Mouse (Mus musculus) midbrain, postnatal 0 days (tissue): ENCODE data around the gene Vat1l. TPM values are rescaled to one million over a fixed set of nuclear protein-coding genes. Genes with fewer than 3 reads are reported as not detected.

Experiments used
- ATAC-seq: fragments of 200-750 bp; cut with Nextera tagmentation; 2 replicates; pipeline ENCODE4 v1.8.0; 2017; ENCODE audit warnings: moderate number of reproducible peaks, mild to moderate bottlenecking, moderate TSS enrichment, moderate library complexity; ENCODE audit not compliant: low FRiP score
- DNase-seq: peaks from one replicate; pipeline ENCODE4 v3.0.0-alpha.2; 2015; ENCODE audit warnings: low spot score
- H3K27ac ChIP-seq: fragments of 300-500 bp; sonication (generic); 2 replicates; pipeline ENCODE4 v1.5.1; 2014; ENCODE audit warnings: low read depth, mild to moderate bottlenecking, low read length, mixed read lengths
- H3K27me3 ChIP-seq: fragments of 300-500 bp; sonication (generic); 2 replicates; pipeline ENCODE4 v1.6.1; 2014; ENCODE audit warnings: low read length, control low read depth, mixed read lengths; ENCODE audit not compliant: insufficient read depth
- H3K36me3 ChIP-seq: fragments of 300-500 bp; sonication (generic); 2 replicates; pipeline ENCODE4 v1.6.1; 2014; ENCODE audit warnings: low read length, control low read depth, mixed read lengths; ENCODE audit not compliant: insufficient read depth
- H3K4me1 ChIP-seq: fragments of 300-500 bp; sonication (generic); 2 replicates; pipeline ENCODE4 v1.6.1; 2014; ENCODE audit warnings: mild to moderate bottlenecking, control low read depth, antibody characterized with exemption, low read length, mixed read lengths; ENCODE audit not compliant: insufficient read depth
- H3K4me2 ChIP-seq: fragments of 300-500 bp; sonication (generic); 2 replicates; pipeline ENCODE4 v1.6.1; 2014; ENCODE audit warnings: low read depth, mild to moderate bottlenecking, low read length, mixed read lengths; ENCODE audit not compliant: poor library complexity, severe bottlenecking
- H3K4me3 ChIP-seq: fragments of 300-500 bp; sonication (generic); 2 replicates; pipeline ENCODE4 v1.5.1; 2014; ENCODE audit warnings: low read depth, mild to moderate bottlenecking, low read length, moderate library complexity
- H3K9ac ChIP-seq: fragments of 300-500 bp; sonication (generic); replicated peaks from 2 replicates; pipeline ENCODE4 v1.6.1; 2014; ENCODE audit warnings: mild to moderate bottlenecking, low read length, moderate library complexity, mixed read lengths; ENCODE audit not compliant: poor library complexity, severe bottlenecking
- H3K9me3 ChIP-seq: fragments of 300-500 bp; sonication (generic); 2 replicates; pipeline ENCODE4 v1.6.1; 2016; ENCODE audit warnings: low read length, control low read depth
- CTCF ChIP-seq: IDR thresholded peaks from 2 replicates; pipeline ENCODE4 v1.5.1; 2016; ENCODE audit warnings: antibody characterized with exemption, mild to moderate bottlenecking
- WGBS: fragments of 180-500 bp; shearing (Covaris S2); extraction: QIAGEN DNeasy Blood & Tissue Kit; methylation state at CpG from one replicate; pipeline ENCODE4 v1.1.7; 2014; 5-methylcytosine and 5-hydroxymethylcytosine counted together
- polyA plus RNA-seq: library from polyadenylated mRNA; unstranded; fragments of >200 nt; fragmentation: Nextera tagmentation; extraction: Ambion mirVana; gene quantifications from 2 replicates; pipeline ENCODE4 v1.2.1, GENCODE M21; 2015
- total RNA-seq: library from RNA; depleted of rRNA; stranded (reverse); fragments of >200 nt; gene quantifications from 2 replicates; pipeline ENCODE4 v1.2.3, GENCODE M21; 2014; rRNA removed

The Vat1l gene
- total and polyA plus RNA-seq, 2 experiments from 2014 or later, result 60.9 to 188 TPM

DNA sequence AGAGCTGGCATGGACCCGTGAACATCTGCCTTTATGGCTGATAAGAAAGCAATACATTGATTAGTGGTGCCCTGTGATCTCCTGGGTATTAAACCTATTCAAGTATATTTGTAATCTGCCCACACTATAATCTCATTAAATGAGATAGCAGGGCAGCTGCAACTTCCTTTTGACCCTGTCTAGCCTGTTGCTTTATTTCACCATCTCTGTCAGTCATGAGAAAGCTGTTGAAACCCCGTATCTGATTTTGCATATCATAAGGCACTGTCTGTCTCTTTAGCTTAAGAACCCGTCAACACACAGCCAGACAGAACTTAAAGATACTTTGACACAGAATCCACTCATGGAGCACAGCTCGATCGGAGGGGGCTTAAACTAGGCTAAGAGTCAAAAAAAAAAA is 213.1 kb downstream of the Vat1l start:
- Histone ChIP-seq H3K27ac (no peak overlapping the region), H3K4me1 (no peaks in the 10 kb centered on the region), H3K4me3 (no peak overlapping the region), H3K36me3 (no peaks in the 10 kb centered on the region), H3K9ac (no peak overlapping the region), H3K27me3 (no peaks in the 10 kb centered on the region), H3K9me3 (no peaks in the 10 kb centered on the region), H3K4me2 (no peak overlapping the region)
- 40% methylated on average over 5 of the region's 5 CpGs for WGBS
- no peak for ATAC-seq
- DNase-seq, result no peak
- no peak for TF ChIP-seq CTCF

DNA sequence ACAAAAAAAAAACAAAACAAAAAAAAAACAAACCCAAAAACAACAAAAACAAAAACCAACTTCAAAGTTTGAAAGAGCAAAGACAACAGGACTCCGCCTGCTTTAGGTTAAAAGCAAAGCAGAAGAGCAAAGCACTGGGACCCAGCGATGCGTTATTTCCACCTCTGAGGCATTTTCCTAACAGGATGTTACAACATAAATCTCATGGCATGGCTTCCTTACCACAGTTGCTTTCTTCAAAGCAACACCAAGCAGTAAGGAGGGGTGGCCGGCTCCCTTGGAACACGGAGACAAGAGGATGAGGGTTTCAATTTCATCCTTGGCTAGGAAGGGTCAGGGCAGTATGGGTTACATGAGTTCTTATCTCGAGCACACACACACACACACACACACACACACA is 213.5 kb downstream of the Vat1l start:
- H3K9me3 ChIP-seq, result no peaks in the 10 kb centered on the region
- H3K27ac ChIP-seq, result no peak overlapping the region
- no peak overlapping the region for H3K4me2 ChIP-seq
- DNase-seq (no peak), ATAC-seq (no peak)
- no peak overlapping the region for H3K4me3 ChIP-seq
- no peak overlapping the region for H3K9ac ChIP-seq
- 78% methylated on average over 6 of the region's 6 CpGs for WGBS
- no peak for TF ChIP-seq CTCF
- H3K27me3 ChIP-seq, result no peaks in the 10 kb centered on the region
- no peaks in the 10 kb centered on the region for H3K36me3 ChIP-seq
- H3K4me1 ChIP-seq, result no peaks in the 10 kb centered on the region

DNA sequence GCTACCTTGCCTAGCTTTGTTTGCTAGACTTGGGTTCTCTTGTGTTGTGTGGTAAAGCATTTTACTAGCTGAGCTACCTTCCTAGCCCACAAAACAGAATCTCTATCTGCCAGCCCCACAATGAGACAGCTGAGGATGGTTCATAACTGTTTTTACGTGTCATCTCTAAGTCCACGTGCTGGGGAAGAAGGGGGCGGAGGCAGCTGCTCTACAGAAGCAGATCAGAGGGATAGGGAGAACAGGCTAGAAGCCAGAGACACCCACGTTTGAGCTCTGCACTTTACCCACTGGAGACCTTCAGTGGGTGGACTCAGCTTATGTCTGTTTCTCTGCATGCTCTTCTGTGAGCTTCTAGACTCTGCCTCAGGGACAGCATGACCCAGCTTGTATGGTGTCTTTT is 216.1 kb downstream of the Vat1l start:
- Histone ChIP-seq H3K36me3 (no peaks in the 10 kb centered on the region), H3K4me1 (no peaks in the 10 kb centered on the region), H3K4me3 (no peak overlapping the region), H3K4me2 (no peak overlapping the region), H3K27me3 (no peaks in the 10 kb centered on the region), H3K9me3 (no peaks in the 10 kb centered on the region), H3K27ac (no peak overlapping the region), H3K9ac (no peak overlapping the region)
- TF ChIP-seq CTCF, result no peak
- 81% methylated on average over 4 of the region's 4 CpGs for WGBS
- DNase-seq, result no peak
- no peak for ATAC-seq

Other genes starting within 250 kb of the Vat1l start
- 0.71 and 1.4 TPM in 2 replicates for gene Nudt7, start 72.1 kb upstream of the Vat1l start, total RNA-seq
- gene Nudt7, start 72.1 kb upstream of the Vat1l start, polyA plus RNA-seq, result 3.5 and 3.9 TPM in 2 replicates
- not detected in 2 replicates for gene Clec3a, start 212.5 kb downstream of the Vat1l start, total RNA-seq
- gene Clec3a, start 212.5 kb downstream of the Vat1l start, polyA plus RNA-seq, result 0.38 TPM in 1 of 2 replicates, not detected in the other
- 14.5 and 15.4 TPM in 2 replicates for gene Wwox, start 234.0 kb downstream of the Vat1l start, total RNA-seq
- 16.1 and 17.2 TPM in 2 replicates for gene Wwox, start 234.0 kb downstream of the Vat1l start, polyA plus RNA-seq